Mouse (Mus musculus): Measurements from ENCODE around the gene Pcdh8. TPM values are rescaled to one million over a fixed set of nuclear protein-coding genes. Genes with fewer than 3 reads are reported as not detected.

Pcdh8 gene
- total RNA-seq, 2 experiments from 2014 or later: not detected

GRCm38 (mm10) chr14:79754601-79755222 lies 16.4 kb downstream of the Pcdh8 start:
- ATAC-seq (ENCODE audit: poor library complexity, severe bottlenecking): no peak

DNA sequence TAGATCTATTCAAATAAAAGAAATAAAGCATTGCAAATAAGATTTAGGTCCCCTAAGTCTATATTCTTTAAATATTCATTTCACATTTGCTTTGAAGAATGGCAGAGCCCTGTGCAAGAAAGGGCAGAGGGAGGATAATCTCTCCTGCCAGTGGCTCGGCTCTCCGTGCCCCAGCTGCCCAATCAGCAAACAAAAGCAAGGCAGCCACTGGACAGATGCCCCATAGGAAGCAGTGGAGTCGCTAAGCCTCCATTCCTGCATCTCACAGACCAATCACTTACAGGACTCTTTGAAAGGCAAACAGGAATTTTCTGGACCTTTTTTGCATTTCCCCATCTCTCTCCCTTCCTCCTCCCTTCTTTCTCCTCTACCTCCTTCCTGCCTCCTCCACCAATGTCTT lies 17.0 kb downstream of the Pcdh8 start:
- no peak for ATAC-seq (ENCODE audit: poor library complexity, severe bottlenecking)

GRCm38 (mm10) chr14:79753733-79754132 lies 17.4 kb downstream of the Pcdh8 start:
- ATAC-seq (ENCODE audit: poor library complexity, severe bottlenecking): no peak

DNA sequence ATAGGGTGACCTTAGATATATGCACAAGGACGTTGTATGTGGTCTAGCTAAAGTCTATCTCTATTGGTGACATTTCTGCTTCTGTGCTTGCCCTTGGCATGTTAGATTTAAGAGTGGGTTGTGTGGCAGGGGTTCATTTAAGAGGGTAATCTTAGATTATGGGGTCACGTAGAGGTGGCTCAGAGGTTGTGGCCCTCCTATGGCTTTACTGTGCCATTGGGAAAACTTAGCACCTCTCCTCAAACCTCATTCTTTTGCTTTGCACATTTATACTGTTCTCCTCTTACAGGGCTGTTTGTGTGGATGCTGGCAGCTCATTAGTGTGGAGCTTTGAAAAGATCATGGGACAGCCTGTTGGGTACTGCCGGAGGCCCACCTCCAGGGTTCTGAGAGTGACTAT lies 30.6 kb downstream of the Pcdh8 start:
- ATAC-seq (ENCODE audit: poor library complexity, severe bottlenecking): no peak

GRCm38 (mm10) chr14:79738441-79738840 lies 32.7 kb downstream of the Pcdh8 start:
- no peak for ATAC-seq (ENCODE audit: poor library complexity, severe bottlenecking)

- no peak for ATAC-seq (ENCODE audit: poor library complexity, severe bottlenecking)
Measured at GRCm38 (mm10) chr14:79737642-79738379, 33.3 kb downstream of the Pcdh8 start.

- no peak for ATAC-seq (ENCODE audit: poor library complexity, severe bottlenecking)
Measured at GRCm38 (mm10) chr14:79736781-79737180, 34.3 kb downstream of the Pcdh8 start.

GRCm38 (mm10) chr14:79733501-79733900 lies 37.6 kb downstream of the Pcdh8 start:
- no peak for ATAC-seq (ENCODE audit: poor library complexity, severe bottlenecking)

GRCm38 (mm10) chr14:79728811-79729210 lies 42.3 kb downstream of the Pcdh8 start:
- no peak for ATAC-seq (ENCODE audit: poor library complexity, severe bottlenecking)

- no peak for ATAC-seq (ENCODE audit: poor library complexity, severe bottlenecking)
Measured at GRCm38 (mm10) chr14:79724002-79724681, 47.0 kb downstream of the Pcdh8 start.

DNA sequence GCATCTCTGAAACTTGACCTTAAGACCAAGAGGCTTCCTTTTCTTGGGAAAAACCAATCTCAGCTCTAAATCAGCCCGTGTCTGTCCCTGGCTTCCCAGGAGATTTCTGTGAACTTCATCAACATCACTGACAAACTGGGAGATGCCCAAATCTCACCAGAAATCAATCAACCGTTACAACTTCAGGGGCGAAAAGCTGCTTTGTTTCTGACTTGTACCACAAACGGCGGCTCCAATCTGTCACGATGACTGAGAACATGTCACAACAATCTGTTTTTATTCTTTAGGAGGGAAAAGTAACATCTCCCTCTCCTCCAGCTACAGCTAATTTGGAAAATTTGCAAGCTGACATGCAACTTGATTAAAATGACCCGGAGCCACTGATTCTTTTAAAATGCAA lies 48.9 kb downstream of the Pcdh8 start:
- ATAC-seq (ENCODE audit: poor library complexity, severe bottlenecking): no peak

Other genes starting within 250 kb of the Pcdh8 start
- 99.6 and 121 TPM in 2 replicates for gene Sugt1, start 183.6 kb downstream of the Pcdh8 start, total RNA-seq (2015)
- 145 and 165 TPM in 2 replicates for gene Sugt1, start 183.6 kb downstream of the Pcdh8 start, total RNA-seq (2017)
- 0.56 TPM in 1 of 2 replicates, not detected in the other for gene Cnmd, start 109.1 kb downstream of the Pcdh8 start, total RNA-seq (2015)
- gene Cnmd, start 109.1 kb downstream of the Pcdh8 start, total RNA-seq (2017): not detected in 2 replicates
- gene Olfm4, start 212.8 kb upstream of the Pcdh8 start, total RNA-seq (2015): 58.0 and 59.6 TPM in 2 replicates
- gene Olfm4, start 212.8 kb upstream of the Pcdh8 start, total RNA-seq (2017): 41.6 and 61.4 TPM in 2 replicates